Mouse (Mus musculus) liver, adult 2 months (tissue): Measurements from ENCODE around the gene Serpinb1b.

ENCODE experiments used
- CTCF ChIP-seq: fragments of 200-500 bp; IDR thresholded peaks from 2 replicates; pipeline ENCODE4 v1.5.1; 2011; ENCODE audit warnings: low read depth, low read length, control low read depth
- POLR2A ChIP-seq: fragments of 200-500 bp; IDR thresholded peaks from 2 replicates; pipeline ENCODE4 v1.6.1; 2011; ENCODE audit warnings: low read length, control low read depth; ENCODE audit not compliant: insufficient read depth; ENCODE audit errors: extremely low read depth

DNA sequence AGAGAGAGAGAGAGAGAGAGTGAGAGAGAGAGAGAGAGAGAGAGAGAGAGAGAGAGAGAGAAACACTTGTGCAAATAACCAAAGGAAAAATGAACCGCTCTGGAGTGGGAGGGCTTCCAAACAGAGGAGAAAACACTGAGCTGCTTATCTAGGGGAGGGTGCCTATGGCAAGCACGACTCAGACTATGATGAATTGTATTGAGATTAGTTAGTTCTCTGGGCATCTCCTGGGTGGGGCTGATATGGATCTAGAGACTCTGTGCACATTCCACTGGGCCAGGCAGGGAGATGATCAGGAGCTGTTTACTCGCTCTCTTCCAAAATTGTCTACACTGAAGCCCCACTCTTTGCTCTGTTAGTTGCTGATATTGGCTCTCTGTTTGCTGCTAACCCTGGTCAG, 26.7 kb upstream of the Serpinb1b start:
- TF ChIP-seq CTCF (no peak), POLR2A (no peak)
